Mouse (Mus musculus): ENCODE data around the gene Pitpnb. TPM values are rescaled to one million over a fixed set of nuclear protein-coding genes. Genes with fewer than 3 reads are reported as not detected.

Gene Pitpnb
- total RNA-seq, 2 experiments from 2014 or later: 74.5 to 77.7 TPM

DNA sequence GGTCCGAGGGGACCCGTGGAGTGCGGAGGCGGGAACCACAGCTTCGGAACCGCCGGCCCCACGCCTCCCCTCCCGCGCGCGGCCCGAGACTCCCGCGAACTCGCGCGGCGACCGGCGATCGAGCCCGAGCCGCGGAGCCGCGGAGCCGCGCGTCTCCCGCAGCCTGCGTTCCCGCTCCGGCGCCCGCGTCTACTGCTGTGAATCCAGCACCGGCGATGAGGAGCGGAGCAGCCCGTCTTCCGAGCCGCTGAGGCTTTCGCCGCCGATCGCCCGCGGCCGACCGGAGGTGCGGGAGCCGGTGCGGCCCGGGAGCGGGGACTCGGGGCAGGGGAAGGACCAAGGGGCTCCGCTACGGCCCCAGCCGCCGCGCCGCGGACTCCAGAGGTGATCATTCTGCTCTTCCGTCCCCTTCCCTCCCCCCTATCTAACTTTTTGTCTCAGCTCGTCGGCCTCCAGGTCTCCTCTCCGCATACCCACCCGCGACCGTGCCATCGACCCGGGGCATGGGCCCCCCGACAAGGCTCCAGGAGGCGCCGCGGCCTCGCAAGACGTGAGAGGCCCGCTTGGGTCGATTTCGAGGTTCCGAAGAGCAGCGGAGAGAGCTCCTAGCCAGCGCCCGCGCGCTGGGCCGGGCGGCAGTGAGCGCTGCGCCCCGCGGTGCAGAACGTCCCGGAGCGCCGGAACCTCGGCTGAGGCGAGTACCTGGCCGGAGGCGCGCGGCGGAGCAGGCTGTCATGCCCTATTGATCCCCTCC is 87.0 kb downstream of the Pitpnb start:
- intact Hi-C loops (cut with DNase I): loop anchor here (2.0 kb wide), 1 partner anchor 265 kb away; no protein-coding TSS in a partner anchor
- peak in 1 of 2 experiments; percentile 61 for DNase-seq (ENCODE audit: extremely low spot score in 1 of 2, low spot score in 2 of 2)

GRCm38 (mm10) chr5:111418202-111419120 is 87.9 kb downstream of the Pitpnb start:
- intact Hi-C loops (cut with DNase I): no loop called here
- peak in 1 of 2 experiments; percentile 62 for DNase-seq (ENCODE audit: extremely low spot score in 1 of 2, low spot score in 2 of 2)

GRCm38 (mm10) chr5:111419121-111419881 is 88.7 kb downstream of the Pitpnb start:
- intact Hi-C loops (cut with DNase I): no loop called here
- peak in 1 of 2 experiments; percentile 63 for DNase-seq (ENCODE audit: extremely low spot score in 1 of 2, low spot score in 2 of 2)

DNA sequence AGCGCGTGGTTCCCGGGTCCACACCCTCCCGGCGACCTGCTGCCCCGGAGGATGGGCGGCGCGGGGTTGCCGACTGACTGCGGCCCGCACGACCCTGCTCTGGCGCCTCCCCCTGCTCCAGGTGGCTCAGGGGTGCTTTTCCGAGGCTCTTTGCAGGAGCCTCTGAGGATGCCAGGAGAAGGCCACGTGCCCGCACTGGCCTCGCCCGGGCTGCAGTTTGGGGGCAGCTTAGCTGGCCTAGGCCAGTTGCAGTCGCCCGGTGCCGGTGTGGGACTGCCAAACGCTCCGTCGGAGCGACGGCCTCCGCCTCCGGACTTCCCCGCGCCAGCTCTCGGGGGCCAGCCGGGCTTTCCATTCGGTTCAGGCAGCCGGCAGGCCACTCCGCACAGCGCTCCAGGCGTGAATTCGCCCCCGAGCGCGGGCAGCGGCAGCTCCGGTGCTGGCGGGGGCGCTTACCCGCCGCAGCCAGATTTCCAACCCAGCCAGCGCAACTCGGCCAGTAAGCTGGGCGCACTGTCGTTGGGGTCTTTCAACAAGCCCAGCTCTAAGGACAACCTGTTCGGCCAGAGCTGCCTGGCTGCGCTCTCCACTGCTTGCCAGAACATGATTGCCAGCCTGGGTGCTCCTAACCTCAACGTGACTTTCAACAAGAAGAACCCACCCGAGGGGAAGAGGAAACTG is 89.6 kb downstream of the Pitpnb start:
- intact Hi-C loops (cut with DNase I): loop anchor here (5.0 to 10.0 kb wide), 4 partner anchors 97 to 332 kb away; no protein-coding TSS in a partner anchor
- DNase-seq (ENCODE audit: extremely low spot score in 1 of 2, low spot score in 2 of 2): no peak

DNA sequence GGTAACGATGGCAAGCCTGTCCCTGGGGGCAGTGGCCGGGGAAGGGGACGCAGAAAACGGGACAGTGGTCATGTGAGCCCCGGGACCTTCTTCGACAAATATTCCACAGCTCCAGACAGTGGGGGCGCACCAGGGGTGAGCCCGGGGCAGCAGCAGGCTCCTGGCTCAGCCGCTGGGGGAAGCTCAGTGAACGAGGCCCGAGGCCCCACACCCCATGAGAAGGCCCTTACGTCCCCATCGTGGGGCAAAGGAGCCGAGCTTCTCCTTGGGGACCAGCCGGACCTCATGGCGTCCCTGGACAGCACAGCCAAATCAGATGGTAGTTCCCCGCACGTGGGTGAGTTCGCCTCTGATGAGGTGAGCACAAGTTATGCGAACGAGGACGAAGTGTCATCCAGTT is 90.3 kb downstream of the Pitpnb start:
- intact Hi-C loops (cut with DNase I): loop anchor here (5.0 to 10.0 kb wide), 4 partner anchors 96 to 331 kb away; no protein-coding TSS in a partner anchor
- DNase-seq (ENCODE audit: extremely low spot score in 1 of 2, low spot score in 2 of 2): no peak

DNA sequence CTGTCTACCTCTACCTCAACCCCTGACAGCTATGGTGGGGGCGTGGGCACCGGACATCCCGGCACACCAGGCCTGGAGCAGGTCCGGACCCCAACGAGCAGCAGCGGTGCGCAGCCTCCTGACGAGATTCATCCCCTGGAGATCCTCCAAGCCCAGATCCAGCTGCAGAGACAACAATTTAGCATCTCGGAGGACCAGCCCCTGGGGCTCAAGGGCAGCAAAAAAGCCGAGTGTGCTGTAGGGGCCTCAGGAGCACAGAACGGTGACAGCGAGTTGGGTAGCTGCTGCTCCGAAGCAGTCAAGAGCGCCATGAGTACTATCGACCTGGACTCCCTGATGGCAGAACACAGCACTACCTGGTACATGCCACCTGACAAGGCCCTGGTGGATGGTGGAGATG is 90.9 kb downstream of the Pitpnb start:
- no peak for DNase-seq (ENCODE audit: extremely low spot score in 1 of 2, low spot score in 2 of 2)
- intact Hi-C loops (cut with DNase I): loop anchor here (5.0 to 10.0 kb wide), 4 partner anchors 96 to 331 kb away; no protein-coding TSS in a partner anchor

DNA sequence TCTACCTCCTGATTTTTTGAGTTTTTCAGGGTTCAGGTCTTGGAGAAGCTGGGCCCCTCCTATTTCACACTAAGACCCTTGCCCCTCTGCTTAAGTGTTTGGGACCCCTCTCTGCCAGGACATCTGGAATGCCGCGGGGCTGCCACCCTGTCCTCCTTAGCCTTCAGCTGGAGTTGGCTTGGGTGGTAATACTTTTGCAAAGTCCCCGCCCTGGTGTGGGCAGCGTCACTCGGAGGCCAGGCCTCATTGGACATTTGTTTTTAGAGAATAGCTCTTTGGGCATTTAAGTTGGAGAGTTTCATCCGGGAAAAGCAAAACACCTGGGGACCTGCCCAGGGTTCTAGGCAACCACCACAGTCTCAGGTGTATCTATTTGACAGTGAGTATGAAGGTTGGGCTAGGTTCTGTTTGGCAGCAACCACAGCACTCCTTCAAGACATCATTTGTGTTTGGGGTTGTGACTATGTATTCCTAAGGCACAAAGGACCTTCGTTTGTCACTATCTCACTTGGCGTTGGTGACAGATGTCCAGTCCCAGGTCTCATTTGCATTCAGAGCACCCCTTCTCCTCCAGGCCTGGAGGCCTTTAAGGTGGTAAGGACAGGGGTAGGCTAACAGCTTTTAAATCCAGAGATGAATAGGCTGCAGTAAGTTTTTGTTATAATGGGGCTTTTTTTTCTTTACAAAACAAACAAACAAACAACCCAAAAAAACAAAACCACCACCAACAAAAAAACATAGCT is 91.7 kb downstream of the Pitpnb start:
- no peak for DNase-seq (ENCODE audit: extremely low spot score in 1 of 2, low spot score in 2 of 2)
- intact Hi-C loops (cut with DNase I): loop anchor here (5.0 to 10.0 kb wide), 4 partner anchors 95 to 330 kb away; no protein-coding TSS in a partner anchor

GRCm38 (mm10) chr5:111423011-111423410 is 92.4 kb downstream of the Pitpnb start:
- no peak for DNase-seq (ENCODE audit: extremely low spot score in 1 of 2, low spot score in 2 of 2)
- intact Hi-C loops (cut with DNase I): loop anchor here (5.0 to 10.0 kb wide), 4 partner anchors 94 to 329 kb away; no protein-coding TSS in a partner anchor

DNA sequence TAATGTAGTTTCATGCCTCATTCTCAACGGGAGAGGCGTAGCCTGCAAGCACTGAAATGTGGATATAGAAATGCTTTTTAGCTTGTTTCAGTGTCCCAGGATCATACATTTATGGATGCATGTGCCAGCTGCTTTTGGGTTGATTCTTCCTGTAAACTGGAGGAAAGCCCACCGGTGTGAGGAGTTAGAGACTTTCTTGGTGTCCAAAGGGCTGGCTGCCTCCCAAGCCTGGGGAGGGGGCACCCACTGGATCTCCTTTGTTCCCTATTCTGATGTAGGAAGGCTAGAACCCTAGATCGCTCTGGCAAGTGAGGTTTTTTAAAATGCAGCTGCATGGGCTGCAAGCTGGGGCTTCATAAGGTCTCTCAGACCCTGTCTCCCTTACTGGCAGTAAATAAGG is 93.1 kb downstream of the Pitpnb start:
- intact Hi-C loops (cut with DNase I): loop anchor here (5.0 to 10.0 kb wide), 4 partner anchors 94 to 329 kb away; no protein-coding TSS in a partner anchor
- no peak for DNase-seq (ENCODE audit: extremely low spot score in 1 of 2, low spot score in 2 of 2)

DNA sequence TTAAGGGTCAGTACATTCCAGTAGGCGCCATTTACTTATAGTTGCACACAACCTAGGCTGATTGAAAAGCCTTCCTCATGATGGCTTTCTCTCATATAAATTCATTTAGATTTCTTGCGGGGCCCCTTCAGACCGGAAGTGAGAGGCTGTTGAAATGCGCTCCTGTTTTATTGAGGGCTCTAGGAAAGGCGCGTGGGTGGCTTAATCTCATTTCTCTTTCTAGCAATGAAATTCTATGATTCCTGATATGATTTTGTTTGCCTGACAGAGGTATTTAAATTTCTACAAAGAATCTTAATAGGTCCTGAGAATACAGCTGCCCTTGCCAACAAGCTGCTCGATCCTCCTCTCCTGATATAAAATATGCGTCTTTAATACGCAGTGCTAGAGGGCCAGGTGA is 95.2 kb downstream of the Pitpnb start:
- DNase-seq (ENCODE audit: extremely low spot score in 1 of 2, low spot score in 2 of 2): no peak
- intact Hi-C loops (cut with DNase I): loop anchor here (10.0 kb wide), 1 partner anchor 299 kb away; no protein-coding TSS in a partner anchor

GRCm38 (mm10) chr5:111426249-111426648 is 95.7 kb downstream of the Pitpnb start:
- intact Hi-C loops (cut with DNase I): loop anchor here (10.0 kb wide), 1 partner anchor 299 kb away; no protein-coding TSS in a partner anchor
- DNase-seq (ENCODE audit: extremely low spot score in 1 of 2, low spot score in 2 of 2): no peak

GRCm38 (mm10) chr5:111428882-111429281 is 98.3 kb downstream of the Pitpnb start:
- intact Hi-C loops (cut with DNase I): loop anchor here (10.0 kb wide), 1 partner anchor 296 kb away; no protein-coding TSS in a partner anchor
- DNase-seq (ENCODE audit: extremely low spot score in 1 of 2, low spot score in 2 of 2): no peak

GRCm38 (mm10) chr5:111429726-111430125 is 99.2 kb downstream of the Pitpnb start:
- no peak for DNase-seq (ENCODE audit: extremely low spot score in 1 of 2, low spot score in 2 of 2)
- intact Hi-C loops (cut with DNase I): loop anchor here (10.0 kb wide), 1 partner anchor 295 kb away; no protein-coding TSS in a partner anchor

DNA sequence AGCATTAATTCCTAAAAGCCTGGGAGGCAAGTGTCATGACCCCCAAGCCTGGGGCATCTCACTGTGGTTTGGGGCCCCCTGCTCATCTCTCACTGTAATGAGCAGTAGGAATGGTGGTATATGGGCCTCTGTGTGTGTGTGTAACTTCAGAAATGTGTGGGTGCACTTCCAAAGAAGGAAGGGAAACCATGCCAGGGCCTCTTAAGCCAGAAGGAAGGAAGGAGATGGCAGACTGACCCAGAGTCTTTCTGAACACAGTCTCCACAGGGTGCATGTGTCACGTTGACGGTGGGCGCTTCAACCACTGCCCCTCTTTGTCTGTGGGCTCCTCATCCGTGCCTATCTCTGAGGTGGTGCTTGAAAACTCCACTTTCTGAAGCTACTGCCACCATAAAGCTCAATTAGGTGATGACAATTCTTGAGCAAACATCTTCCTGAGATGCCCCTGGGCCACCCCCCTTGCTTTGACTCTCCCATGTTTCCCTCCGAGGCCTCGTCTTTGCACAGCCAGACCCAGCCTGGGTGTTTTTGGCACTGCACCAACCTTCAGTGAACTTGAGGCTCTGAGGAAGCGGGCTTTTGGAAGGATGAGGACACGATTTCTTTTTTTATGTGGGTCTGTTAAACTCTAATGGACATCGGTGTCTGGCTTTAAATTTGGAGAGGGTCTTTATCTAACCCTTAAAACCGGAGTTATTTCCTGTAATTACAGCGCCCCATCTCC is 100.6 kb downstream of the Pitpnb start:
- intact Hi-C loops (cut with DNase I): no loop called here
- peak in 1 of 2 experiments; percentile 61 for DNase-seq (ENCODE audit: extremely low spot score in 1 of 2, low spot score in 2 of 2)

GRCm38 (mm10) chr5:111432842-111433241 is 102.3 kb downstream of the Pitpnb start:
- intact Hi-C loops (cut with DNase I): no loop called here
- no peak for DNase-seq (ENCODE audit: extremely low spot score in 1 of 2, low spot score in 2 of 2)

- intact Hi-C loops (cut with DNase I): no loop called here
- no peak for DNase-seq (ENCODE audit: extremely low spot score in 1 of 2, low spot score in 2 of 2)
Measured at GRCm38 (mm10) chr5:111434342-111434842, 103.8 kb downstream of the Pitpnb start.
